In the genomic region with DNA sequence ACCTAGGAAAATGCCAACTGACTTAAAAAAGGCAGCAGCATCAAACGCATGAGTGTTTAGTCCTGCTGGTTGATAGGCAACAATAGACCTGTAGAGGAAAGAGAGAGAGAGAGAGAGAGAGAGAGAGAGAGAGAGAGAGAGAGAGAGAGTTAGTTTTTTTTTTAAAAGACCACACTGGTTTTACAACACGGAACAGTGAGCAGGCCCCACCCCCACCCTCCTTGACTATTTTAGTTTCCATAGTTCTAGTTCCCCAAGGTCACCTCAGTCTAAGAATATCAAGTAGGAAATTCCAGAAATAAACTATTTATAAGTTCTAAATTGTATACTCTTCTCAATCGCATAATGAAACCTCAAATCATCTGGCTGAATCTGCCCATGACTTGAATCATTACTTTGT, we compare ENCODE assay signal across 31 mouse cellular contexts.
"Had no signal": no experiment of that assay in that cellular context is flagged by ENCODE, and none has a peak within 500 bp of the region (broad histone marks: within the 10 kb centered on the region; RNA-seq: fewer than 3 reads in every experiment).

No protein-coding gene starts in this region.

- H3K9me3 ChIP-seq: heart, embryonic 10.5 days; heart, embryonic 12.5 days; heart, embryonic 13.5 days; heart, embryonic 15.5 days; hindbrain, embryonic 10.5 days; hindbrain, embryonic 12.5 days; hindbrain, embryonic 13.5 days; hindbrain, embryonic 15.5 days; intestine, embryonic 15.5 days; kidney, embryonic 15.5 days had no signal

- H3K4me3 ChIP-seq: heart, embryonic 10.5 days; heart, embryonic 12.5 days; heart, embryonic 13.5 days; heart, embryonic 15.5 days; hindbrain, embryonic 10.5 days; hindbrain, embryonic 12.5 days; hindbrain, embryonic 13.5 days; hindbrain, embryonic 15.5 days; intestine, embryonic 15.5 days; kidney, embryonic 15.5 days; left cerebral cortex, adult 2 months had no signal

- H3K27ac ChIP-seq: heart, embryonic 10.5 days; heart, embryonic 13.5 days; heart, embryonic 15.5 days; hindbrain, embryonic 10.5 days; hindbrain, embryonic 12.5 days; hindbrain, embryonic 13.5 days; hindbrain, embryonic 14.5 days; hindbrain, embryonic 15.5 days; hindbrain, postnatal 0 days; intestine, embryonic 15.5 days; kidney, embryonic 15.5 days; kidney, postnatal 0 days; left cerebral cortex, adult 2 months had no signal

- H3K36me3 ChIP-seq: heart, embryonic 10.5 days; heart, embryonic 12.5 days; heart, embryonic 13.5 days; heart, embryonic 15.5 days; hindbrain, embryonic 10.5 days; hindbrain, embryonic 12.5 days; hindbrain, embryonic 13.5 days; hindbrain, embryonic 15.5 days; intestine, embryonic 15.5 days; kidney, embryonic 15.5 days had no signal

- H3K4me2 ChIP-seq: heart, embryonic 11.5 days; heart, embryonic 12.5 days; heart, embryonic 13.5 days; heart, embryonic 15.5 days; hindbrain, embryonic 12.5 days; hindbrain, embryonic 13.5 days; hindbrain, embryonic 14.5 days; hindbrain, embryonic 15.5 days; intestine, embryonic 15.5 days; kidney, embryonic 15.5 days had no signal

- H3K27me3 ChIP-seq: heart, embryonic 12.5 days; heart, embryonic 13.5 days; heart, embryonic 15.5 days; hindbrain, embryonic 12.5 days; hindbrain, embryonic 13.5 days; hindbrain, embryonic 15.5 days; intestine, embryonic 15.5 days; kidney, embryonic 15.5 days had no signal

- DNase-seq: heart, postnatal 10 days; heart, postnatal 14 days; heart, postnatal 36 days; heart, postnatal 4 days; kidney, adult 11 months; kidney, adult 18-20 months; kidney, adult 2 months; kidney, adult 8-10 months; kidney, adult 9 months; kidney, postnatal 10 days; kidney, postnatal 14 days; kidney, postnatal 25 days; kidney, postnatal 36 days; kidney, postnatal 4 days; layer of hippocampus, adult 9-11 months; layer of hippocampus, postnatal 36 days had no signal

- H3K9ac ChIP-seq: heart, embryonic 12.5 days; heart, embryonic 13.5 days; heart, embryonic 15.5 days; hindbrain, embryonic 12.5 days; hindbrain, embryonic 13.5 days; hindbrain, embryonic 14.5 days; hindbrain, embryonic 15.5 days; intestine, embryonic 15.5 days; kidney, embryonic 15.5 days had no signal

- H3K4me1 ChIP-seq: heart, embryonic 10.5 days; heart, embryonic 12.5 days; heart, embryonic 13.5 days; heart, embryonic 15.5 days; hindbrain, embryonic 10.5 days; hindbrain, embryonic 12.5 days; hindbrain, embryonic 13.5 days; hindbrain, embryonic 15.5 days; intestine, embryonic 15.5 days; kidney, embryonic 15.5 days had no signal
